In the genomic region with DNA sequence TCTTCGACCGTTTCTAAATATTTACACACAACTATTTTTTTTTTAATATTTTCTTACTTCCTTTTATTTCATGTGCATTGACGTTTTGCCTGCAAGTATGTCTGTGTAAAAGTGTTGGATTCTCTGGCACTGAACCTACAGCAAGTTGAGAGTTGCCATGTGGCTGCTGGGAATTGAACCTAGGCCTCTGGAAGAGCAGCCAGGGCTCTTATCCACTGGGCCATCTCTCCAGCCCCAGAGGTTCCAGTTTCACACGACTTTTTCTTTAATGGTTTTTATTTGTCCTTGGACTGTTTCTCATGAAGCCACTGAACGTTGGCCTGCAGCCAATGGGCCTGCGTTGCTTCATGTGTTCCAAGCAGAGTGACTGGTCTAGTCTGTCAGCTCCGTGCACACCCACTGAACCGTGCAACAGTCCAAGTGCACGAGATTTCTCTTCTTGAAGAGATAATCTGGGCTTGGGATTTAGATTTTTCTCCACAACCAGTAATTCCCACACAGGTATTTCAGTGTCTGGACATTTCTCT, we compare ENCODE assay signal across 8 mouse cellular contexts. TPM values are rescaled to one million over a fixed set of nuclear protein-coding genes. Genes with fewer than 3 reads are reported as not detected.
DNase-seq lines count a peak whose midpoint lies in the region; ATAC-seq and TF ChIP-seq lines count a peak whose summit lies in the region.

No protein-coding gene starts in this region.

- peak; percentile 46 for DNase-seq in MEL (ENCODE audit: low read depth, low spot score)
- peak; percentile 96 for DNase-seq in adipocyte (ENCODE audit: low spot score)
- peak; percentile 70 for DNase-seq in ovary, adult 18-20 months (ENCODE audit: low spot score)
- no peak for DNase-seq in thymus, postnatal 0 days (ENCODE audit: low spot score)
- DNase-seq in left cerebral cortex, adult 8-10 months (ENCODE audit: low spot score in 2 of 2), result no peak

- H3K9ac ChIP-seq in MEL (ENCODE audit: control insufficient read depth, low read depth, low read length, poor library complexity, severe bottlenecking), result no peak overlapping the region
- no peak overlapping the region for H3K9ac ChIP-seq in kidney, embryonic 16.5 days (replicated peaks; ENCODE audit: low read length)
- no peak overlapping the region for H3K9ac ChIP-seq in midbrain, embryonic 16.5 days (ENCODE audit: low read depth, low read length)

- peaks cover 19 to 30% of the 10 kb centered on the region in 2 experiments for H3K36me3 ChIP-seq in MEL (ENCODE audit: control insufficient read depth in 1 of 2, insufficient read depth in 2 of 2, low read length in 2 of 2)
- peaks cover 69% of the 10 kb centered on the region for H3K36me3 ChIP-seq in kidney, embryonic 16.5 days (ENCODE audit: insufficient read depth, low read length)
- H3K36me3 ChIP-seq in midbrain, embryonic 16.5 days (ENCODE audit: control insufficient read depth, insufficient read depth, low read length), result peaks cover 25% of the 10 kb centered on the region

- TF ChIP-seq EP300 in MEL (IDR thresholded peaks at IDR 0.05; ENCODE audit: low read depth in 1 of 2, low read length in 2 of 2), result no peak

- ATAC-seq in granulocyte monocyte progenitor cell, adult 5-6 weeks (replicated peaks; ENCODE audit: poor library complexity, severe bottlenecking), result peak; percentile 78
- peak; percentile 81 for ATAC-seq in kidney, embryonic 16.5 days (ENCODE audit: low FRiP score, low TSS enrichment)
- ATAC-seq in midbrain, embryonic 16.5 days, result no peak

- TF ChIP-seq RAD21 in MEL (IDR thresholded peaks at IDR 0.05; ENCODE audit: low read depth, low read length), result no peak

- H3K79me2 ChIP-seq in MEL (ENCODE audit: control insufficient read depth, insufficient read depth, low read length, poor library complexity), result no peaks in the 10 kb centered on the region

- no peak for TF ChIP-seq POLR2A in MEL (IDR thresholded peaks at IDR 0.05; ENCODE audit: control insufficient read depth in 1 of 2, insufficient read depth in 1 of 2, low read depth in 1 of 2, low read length in 2 of 2, poor library complexity in 1 of 2)

- H3K9me3 ChIP-seq in MEL (replicated peaks; ENCODE audit: insufficient read depth, low read length), result no peaks in the 10 kb centered on the region
- H3K9me3 ChIP-seq in kidney, embryonic 16.5 days (ENCODE audit: low read length), result no peaks in the 10 kb centered on the region
- no peaks in the 10 kb centered on the region for H3K9me3 ChIP-seq in midbrain, embryonic 16.5 days (replicated peaks; ENCODE audit: control insufficient read depth, low read length, poor library complexity, severe bottlenecking)

- no peak overlapping the region for H3K4me2 ChIP-seq in kidney, embryonic 16.5 days (replicated peaks; ENCODE audit: low read depth, low read length)
- H3K4me2 ChIP-seq in midbrain, embryonic 16.5 days (ENCODE audit: low read length), result no peak overlapping the region

- 43% methylated on average over 9 of the region's 9 CpGs for WGBS in kidney, embryonic 16.5 days
- WGBS in midbrain, embryonic 16.5 days, result 72% methylated on average over 9 of the region's 9 CpGs

- H3K27me3 ChIP-seq in MEL (ENCODE audit: control insufficient read depth in 1 of 2, insufficient read depth in 2 of 2, low read length in 2 of 2), result no peaks in the 10 kb centered on the region
- no peaks in the 10 kb centered on the region for H3K27me3 ChIP-seq in kidney, embryonic 16.5 days (ENCODE audit: insufficient read depth, low read length)
- no peaks in the 10 kb centered on the region for H3K27me3 ChIP-seq in midbrain, embryonic 16.5 days (ENCODE audit: control insufficient read depth, insufficient read depth, low read depth, low read length)

- peaks cover 0 to 10% of the 10 kb centered on the region in 2 experiments; a peak in 2 of 4 replicates for H3K4me1 ChIP-seq in MEL (ENCODE audit: control insufficient read depth in 1 of 2, insufficient read depth in 2 of 2, low read length in 2 of 2)
- peaks cover 30% of the 10 kb centered on the region for H3K4me1 ChIP-seq in kidney, embryonic 16.5 days (ENCODE audit: insufficient read depth, low read length)
- H3K4me1 ChIP-seq in midbrain, embryonic 16.5 days (ENCODE audit: control insufficient read depth, insufficient read depth, low read length), result 0 out of 2 replicates have a peak, but pooled peaks cover 3% of the 10 kb centered on the region

- H3K27ac ChIP-seq in MEL (ENCODE audit: control insufficient read depth, low read depth, low read length), result no peak overlapping the region
- H3K27ac ChIP-seq in kidney, embryonic 16.5 days (ENCODE audit: low read length), result peak overlapping the region; percentile 68; the same call in 1 of the 2 replicates
- H3K27ac ChIP-seq in midbrain, embryonic 16.5 days (ENCODE audit: low read length), result no peak overlapping the region

- no peak overlapping the region for H3K4me3 ChIP-seq in MEL (ENCODE audit: control insufficient read depth in 1 of 2, insufficient read depth in 1 of 2, low read depth in 2 of 2, low read length in 2 of 2)
- no peak overlapping the region for H3K4me3 ChIP-seq in kidney, embryonic 16.5 days (ENCODE audit: low read length)
- H3K4me3 ChIP-seq in midbrain, embryonic 16.5 days (ENCODE audit: low read depth, low read length), result no peak overlapping the region

- no peak for TF ChIP-seq CTCF in MEL (IDR thresholded peaks at IDR 0.05 in 2 of 3, conservative IDR thresholded peaks at IDR 0.05 in 1 of 3; ENCODE audit: control insufficient read depth in 1 of 3, insufficient read depth in 1 of 3, low read depth in 2 of 3, low read length in 3 of 3, poor library complexity in 1 of 3, severe bottlenecking in 1 of 3)

TF ChIP-seq in MEL, 35 proteins besides CTCF, POLR2A, EP300 and RAD21:
- TF ChIP-seq SIN3A (IDR thresholded peaks at IDR 0.05; ENCODE audit: low read length), result no peak
- no peak for TF ChIP-seq POLR2AphosphoS5 (IDR thresholded peaks at IDR 0.05; ENCODE audit: borderline replicate concordance, low read depth, low read length)

RNA-seq across cellular contexts. Expression of a gene that starts 23.1 kb away (rescaled TPM):
- total RNA-seq in MEL (2012; rRNA removed), result 1.2 and 1.3 TPM in 2 replicates
- 1 to 10 TPM in 1 of 2 experiments, not detected in 1; 1.2 TPM for polyA plus RNA-seq in MEL (2012; ENCODE audit: insufficient read depth in 1 of 2, insufficient read length in 2 of 2, low read depth in 1 of 2, low replicate concordance in 2 of 2, missing spikeins in 1 of 2)
- 2.5 and 3.7 TPM in 2 replicates for total RNA-seq in granulocyte monocyte progenitor cell, adult 5-6 weeks (2014; fragmentation: Nextera tagmentation)
- 2.2 and 2.6 TPM in 2 replicates for total RNA-seq in granulocyte monocyte progenitor cell, adult 5-6 weeks (2017)
- 0.16 and 0.40 TPM in 2 replicates for polyA plus RNA-seq in kidney, embryonic 16.5 days (2015; fragmentation: Nextera tagmentation; extraction: Ambion mirVana)
- polyA plus RNA-seq in midbrain, embryonic 16.5 days (2015; fragmentation: Nextera tagmentation; extraction: Ambion mirVana), result 0.36 and 0.42 TPM in 2 replicates
- 0.19 and 0.27 TPM in 2 replicates for polyA plus RNA-seq in thymus, postnatal 0 days (2015; fragmentation: Nextera tagmentation; extraction: Ambion mirVana)
- total RNA-seq in left cerebral cortex, adult 8-10 months (2022), result 1 to 10 TPM; 1.4 to 2.1 (median 1.8) TPM

RNA-seq across cellular contexts. Expression of a gene that starts 55.8 kb away (rescaled TPM):
- 91.6 and 102 TPM in 2 replicates for total RNA-seq in MEL (2012; rRNA removed)
- polyA plus RNA-seq in MEL (2012; ENCODE audit: insufficient read depth in 1 of 2, insufficient read length in 2 of 2, low read depth in 1 of 2, low replicate concordance in 2 of 2, missing spikeins in 1 of 2), result 100 to 1,000 TPM in 1 of 2 experiments, not detected in 1; 127 TPM
- 59.2 and 69.7 TPM in 2 replicates for total RNA-seq in granulocyte monocyte progenitor cell, adult 5-6 weeks (2014; fragmentation: Nextera tagmentation)
- total RNA-seq in granulocyte monocyte progenitor cell, adult 5-6 weeks (2017), result 85.1 and 91.5 TPM in 2 replicates
- 112 and 113 TPM in 2 replicates for polyA plus RNA-seq in kidney, embryonic 16.5 days (2015; fragmentation: Nextera tagmentation; extraction: Ambion mirVana)
- polyA plus RNA-seq in midbrain, embryonic 16.5 days (2015; fragmentation: Nextera tagmentation; extraction: Ambion mirVana), result 101 and 115 TPM in 2 replicates
- polyA plus RNA-seq in thymus, postnatal 0 days (2015; fragmentation: Nextera tagmentation; extraction: Ambion mirVana), result 58.5 and 61.6 TPM in 2 replicates
- total RNA-seq in left cerebral cortex, adult 8-10 months (2022), result 10 to 100 TPM; 44.4 to 54.4 (median 51.4) TPM

Comparison
In these comparisons a context has a peak if more than half of its experiments do, and no peak if none do; other contexts are left out.
1. DNase-seq: peak in MEL (single experiment), adipocyte (single experiment) and ovary, adult 18-20 months (single experiment); none in thymus, postnatal 0 days (single experiment) and left cerebral cortex, adult 8-10 months (0 of 2).